In genomic region chr1:108576806-108577205, GRCm38 (mm10) we compare ENCODE assay signal across 27 mouse cellular contexts.
A peak's percentile ranks its signal among the peaks of the same experiment; 100 is the strongest.
DNase-seq lines count a peak whose midpoint lies in the region; ATAC-seq and TF ChIP-seq lines count a peak whose summit lies in the region.
"Had no signal": no experiment of that assay in that cellular context is flagged by ENCODE, and none has a peak within 500 bp of the region (broad histone marks: within the 10 kb centered on the region; RNA-seq: fewer than 3 reads in every experiment).

No protein-coding gene starts in this region.

- H3K4me3 ChIP-seq in embryonic facial prominence, embryonic 14.5 days (ENCODE audit: low read depth, low read length): no peak overlapping the region
- H3K4me3 ChIP-seq in embryonic facial prominence, embryonic 10.5 days: no peak overlapping the region
- H3K4me3 ChIP-seq in lung, embryonic 14.5 days (ENCODE audit: low read depth, low read length): no peak overlapping the region
- H3K4me3 ChIP-seq in forebrain, postnatal 0 days (ENCODE audit: low read depth, low read length): no peak overlapping the region
- H3K4me3 ChIP-seq: heart, adult 2 months; heart, embryonic 12.5 days; kidney, embryonic 15.5 days; layer of hippocampus, adult 2 months; left cerebral cortex, adult 2 months; limb, embryonic 12.5 days; liver, embryonic 15.5 days; lung, embryonic 15.5 days; midbrain, embryonic 12.5 days; neural tube, embryonic 15.5 days had no signal

- no peak overlapping the region for H3K27ac ChIP-seq in embryonic facial prominence, embryonic 14.5 days (replicated peaks; ENCODE audit: low read depth, low read length)
- H3K27ac ChIP-seq in embryonic facial prominence, embryonic 10.5 days (replicated peaks): no peak overlapping the region
- no peak overlapping the region for H3K27ac ChIP-seq in lung, embryonic 14.5 days (ENCODE audit: low read depth)
- no peak overlapping the region for H3K27ac ChIP-seq in forebrain, postnatal 0 days (ENCODE audit: low read depth, low read length)
- H3K27ac ChIP-seq: heart, adult 2 months; hindbrain, embryonic 14.5 days; kidney, embryonic 15.5 days; layer of hippocampus, adult 2 months; left cerebral cortex, adult 2 months; limb, embryonic 12.5 days; liver, embryonic 15.5 days; lung, embryonic 15.5 days; midbrain, embryonic 12.5 days; neural tube, embryonic 15.5 days had no signal

- DNase-seq in embryonic facial prominence, embryonic 14.5 days (ENCODE audit: low spot score): peak; percentile 1
- no peak for DNase-seq in embryonic facial prominence, embryonic 10.5 days (ENCODE audit: low spot score)
- peak; percentile 1 for DNase-seq in lung, embryonic 14.5 days
- no peak for DNase-seq in lung, postnatal 10 days
- peak; percentile 7 for DNase-seq in brain, adult 2 months (ENCODE audit: low read depth, low spot score)
- DNase-seq in forebrain, postnatal 0 days: peak; percentile 16
- DNase-seq in thymus, postnatal 14 days: no peak
- DNase-seq: B cell, adult 2 months; cerebellum, adult 11-12 months; heart, adult 2 months; heart, postnatal 4 days; kidney, adult 18-20 months; kidney, postnatal 36 days; lung, postnatal 36 days; right cerebral cortex, postnatal 25 days; thymus, postnatal 25 days had no signal

- H3K4me1 ChIP-seq in embryonic facial prominence, embryonic 14.5 days (ENCODE audit: control insufficient read depth, insufficient read depth, low read length): peaks cover 6% of the 10 kb centered on the region; the same call in 1 of the 2 replicates
- H3K4me1 ChIP-seq in embryonic facial prominence, embryonic 10.5 days: no peaks in the 10 kb centered on the region
- no peaks in the 10 kb centered on the region for H3K4me1 ChIP-seq in lung, embryonic 14.5 days (ENCODE audit: insufficient read depth)
- H3K4me1 ChIP-seq in forebrain, postnatal 0 days (ENCODE audit: insufficient read depth): no peaks in the 10 kb centered on the region
- H3K4me1 ChIP-seq: heart, embryonic 12.5 days; kidney, embryonic 15.5 days; limb, embryonic 12.5 days; liver, embryonic 15.5 days; lung, embryonic 15.5 days; midbrain, embryonic 12.5 days; neural tube, embryonic 15.5 days had no signal

- 70% methylated on average over 6 of the region's 6 CpGs for WGBS in embryonic facial prominence, embryonic 14.5 days
- 87% methylated on average over 6 of the region's 6 CpGs for WGBS in embryonic facial prominence, embryonic 10.5 days
- WGBS in lung, embryonic 14.5 days: 62% methylated on average over 6 of the region's 6 CpGs
- WGBS in forebrain, postnatal 0 days: 41% methylated on average over 6 of the region's 6 CpGs

- H3K27me3 ChIP-seq in embryonic facial prominence, embryonic 14.5 days (replicated peaks; ENCODE audit: control insufficient read depth, insufficient read depth, low read length): no peaks in the 10 kb centered on the region
- H3K27me3 ChIP-seq in embryonic facial prominence, embryonic 10.5 days (replicated peaks; ENCODE audit: low read depth, poor library complexity, severe bottlenecking): no peaks in the 10 kb centered on the region
- no peaks in the 10 kb centered on the region for H3K27me3 ChIP-seq in lung, embryonic 14.5 days (ENCODE audit: insufficient read depth, low read length)
- H3K27me3 ChIP-seq in forebrain, postnatal 0 days (ENCODE audit: insufficient read depth, low read length): no peaks in the 10 kb centered on the region
- H3K27me3 ChIP-seq: heart, embryonic 12.5 days; kidney, embryonic 15.5 days; limb, embryonic 12.5 days; liver, embryonic 15.5 days; lung, embryonic 15.5 days; midbrain, embryonic 12.5 days; neural tube, embryonic 15.5 days had no signal

- H3K9me3 ChIP-seq in embryonic facial prominence, embryonic 14.5 days (ENCODE audit: control insufficient read depth, low read length): no peaks in the 10 kb centered on the region
- no peaks in the 10 kb centered on the region for H3K9me3 ChIP-seq in embryonic facial prominence, embryonic 10.5 days
- H3K9me3 ChIP-seq in lung, embryonic 14.5 days (ENCODE audit: low read depth, low read length): no peaks in the 10 kb centered on the region
- no peaks in the 10 kb centered on the region for H3K9me3 ChIP-seq in forebrain, postnatal 0 days (ENCODE audit: low read length)
- H3K9me3 ChIP-seq: kidney, embryonic 15.5 days; limb, embryonic 12.5 days; liver, embryonic 15.5 days; lung, embryonic 15.5 days; midbrain, embryonic 12.5 days; neural tube, embryonic 15.5 days had no signal

- no peak for TF ChIP-seq CTCF in lung, embryonic 14.5 days (IDR thresholded peaks at IDR 0.05; ENCODE audit: low read depth)
- no peak for TF ChIP-seq CTCF in forebrain, postnatal 0 days (IDR thresholded peaks at IDR 0.05; ENCODE audit: low read depth)

- H3K4me2 ChIP-seq in embryonic facial prominence, embryonic 14.5 days (ENCODE audit: low read depth, low read length): no peak overlapping the region
- H3K4me2 ChIP-seq in lung, embryonic 14.5 days: no peak overlapping the region
- H3K4me2 ChIP-seq in forebrain, postnatal 0 days (ENCODE audit: low read depth): no peak overlapping the region
- H3K4me2 ChIP-seq: heart, embryonic 12.5 days; hindbrain, embryonic 14.5 days; kidney, embryonic 15.5 days; limb, embryonic 12.5 days; liver, embryonic 15.5 days; lung, embryonic 15.5 days; midbrain, embryonic 12.5 days; neural tube, embryonic 15.5 days had no signal

- no peak overlapping the region for H3K9ac ChIP-seq in embryonic facial prominence, embryonic 14.5 days (ENCODE audit: low read depth, low read length)
- no peak overlapping the region for H3K9ac ChIP-seq in lung, embryonic 14.5 days
- H3K9ac ChIP-seq in forebrain, postnatal 0 days: no peak overlapping the region
- H3K9ac ChIP-seq: heart, embryonic 12.5 days; hindbrain, embryonic 14.5 days; kidney, embryonic 15.5 days; limb, embryonic 12.5 days; liver, embryonic 15.5 days; lung, embryonic 15.5 days; midbrain, embryonic 12.5 days; neural tube, embryonic 15.5 days had no signal

- no peak for ATAC-seq in embryonic facial prominence, embryonic 14.5 days (ENCODE audit: low read depth)
- ATAC-seq in lung, embryonic 14.5 days (ENCODE audit: insufficient read depth): no peak
- ATAC-seq in forebrain, postnatal 0 days: no peak
- ATAC-seq: inflammation-experienced regulatory T-cells, adult 6 months had no signal

- no peaks in the 10 kb centered on the region for H3K36me3 ChIP-seq in embryonic facial prominence, embryonic 14.5 days (ENCODE audit: control insufficient read depth, insufficient read depth, low read length)
- H3K36me3 ChIP-seq in embryonic facial prominence, embryonic 10.5 days (replicated peaks): no peaks in the 10 kb centered on the region
- no peaks in the 10 kb centered on the region for H3K36me3 ChIP-seq in lung, embryonic 14.5 days (ENCODE audit: insufficient read depth)
- no peaks in the 10 kb centered on the region for H3K36me3 ChIP-seq in forebrain, postnatal 0 days (ENCODE audit: insufficient read depth)
- H3K36me3 ChIP-seq: heart, embryonic 12.5 days; kidney, embryonic 15.5 days; limb, embryonic 12.5 days; liver, embryonic 15.5 days; lung, embryonic 15.5 days; midbrain, embryonic 12.5 days; neural tube, embryonic 15.5 days had no signal

Comparison
In these comparisons a context has a peak if more than half of its experiments do, and no peak if none do; other contexts are left out.
1. DNase-seq: peak in embryonic facial prominence, embryonic 14.5 days (single experiment), lung, embryonic 14.5 days (single experiment), brain, adult 2 months (single experiment) and forebrain, postnatal 0 days (single experiment); none in embryonic facial prominence, embryonic 10.5 days (single experiment), lung, postnatal 10 days (single experiment) and thymus, postnatal 14 days (single experiment).